Mouse (Mus musculus) mesoderm, embryonic 11.5 days (tissue): Measurements from ENCODE around the gene Gm11937.

Experiments used
- DNase-seq: peaks from one replicate; pipeline ENCODE4 v3.0.0-alpha.2; 2012; ENCODE audit warnings: low read depth, low spot score

Gene Gm11937

DNA sequence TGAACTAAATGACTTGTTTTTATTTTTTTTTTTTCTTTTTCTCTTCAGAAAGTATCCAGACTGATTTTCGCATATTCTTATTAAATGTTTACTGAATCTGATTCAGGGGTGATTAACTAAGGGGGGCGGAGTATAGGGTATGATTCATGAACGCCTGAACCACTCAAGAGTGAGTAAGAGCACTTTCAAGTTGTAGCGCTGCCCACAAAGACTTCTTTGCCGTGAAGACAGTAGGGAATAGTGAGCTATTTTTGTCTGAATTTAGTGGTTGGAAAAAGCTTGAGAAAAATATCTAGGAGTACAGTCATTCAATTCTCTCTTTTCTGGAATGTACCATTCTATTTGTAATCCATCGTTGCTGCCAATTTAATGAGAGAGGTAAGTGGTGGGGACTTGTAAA, 28.4 kb downstream of the Gm11937 start:
- no peak for DNase-seq

DNA sequence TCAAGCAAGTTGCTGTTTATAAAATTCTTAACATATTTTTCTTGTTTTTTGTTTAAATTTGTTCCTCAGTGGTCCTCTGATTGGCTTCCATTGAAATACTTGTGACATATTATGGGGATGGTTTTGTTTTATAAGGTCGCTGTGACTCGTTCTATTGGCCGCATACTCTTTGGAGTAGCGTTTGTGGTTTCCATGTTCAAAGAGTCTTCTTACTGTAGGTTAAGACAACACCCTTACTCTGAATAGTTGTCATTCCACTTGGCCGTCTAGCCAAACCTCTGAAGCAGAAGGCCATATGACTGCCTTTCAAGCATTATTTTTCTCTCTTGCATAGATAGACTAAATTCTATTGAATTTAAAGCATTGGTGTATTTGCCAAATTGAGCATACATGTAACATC, 28.9 kb downstream of the Gm11937 start:
- DNase-seq = no peak

DNA sequence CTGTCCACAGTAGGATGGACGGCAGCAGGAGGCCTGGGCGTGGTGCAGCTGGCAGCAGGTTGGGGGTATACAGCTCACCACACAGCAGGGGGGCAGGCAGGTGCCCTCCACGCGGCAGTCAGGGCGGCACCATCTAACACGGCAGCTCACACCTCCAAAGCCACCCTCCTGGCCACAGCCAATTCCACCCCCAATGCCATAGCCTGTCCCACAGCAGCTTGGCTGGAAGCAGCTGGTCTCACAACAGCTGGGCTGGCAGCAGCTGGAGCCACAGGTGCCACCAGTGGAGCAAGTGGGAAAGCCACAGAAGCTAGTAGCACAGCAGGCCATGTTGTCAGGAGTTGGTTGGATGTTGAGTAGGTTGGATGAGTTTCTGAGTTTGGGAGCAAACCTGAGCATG, 29.4 kb downstream of the Gm11937 start, which contains the start of gene Krtap1-5:
Gene Krtap1-5 (minus strand): TSS at position 381 of the 400 bp plus-strand sequence.
- no peak for DNase-seq

DNA sequence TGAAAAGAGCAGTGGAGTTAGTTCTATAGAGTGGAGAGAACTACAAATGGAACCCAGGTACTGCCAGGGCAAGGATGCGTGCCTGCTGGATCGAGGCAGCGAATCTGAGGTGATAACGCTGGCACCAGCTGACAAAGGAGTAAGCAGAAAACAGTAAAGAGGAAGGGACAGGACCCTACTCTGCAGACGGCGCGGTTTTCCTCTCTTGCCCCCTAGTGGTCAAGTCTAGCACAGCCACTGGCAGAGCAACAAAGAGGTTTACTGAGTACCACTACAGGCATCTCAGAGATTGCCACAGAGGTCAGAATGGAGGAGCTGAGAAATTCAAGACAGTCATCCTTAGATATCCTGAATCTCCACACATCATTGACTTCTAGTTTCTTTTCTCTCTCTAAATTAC, 35.9 kb downstream of the Gm11937 start:
- peak; percentile 79 for DNase-seq

DNA sequence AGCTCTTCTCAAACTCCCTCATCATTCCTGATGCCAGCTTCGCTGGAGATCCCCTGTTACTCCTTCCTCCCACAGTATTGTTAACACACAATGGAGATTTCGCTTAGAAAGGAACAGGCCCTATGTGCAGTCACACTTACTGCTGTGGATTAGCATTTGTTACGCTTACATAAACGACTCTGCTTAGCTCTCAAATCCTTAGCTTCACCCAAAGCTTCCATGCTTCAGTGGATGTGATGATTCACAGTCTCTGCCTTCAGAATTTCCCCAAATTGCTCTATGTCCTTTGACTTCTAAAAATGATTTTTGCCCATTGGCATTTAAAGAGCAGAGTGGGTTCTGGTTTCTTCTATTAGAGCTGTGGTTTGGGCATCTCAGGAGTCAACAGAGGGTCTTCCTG, 36.8 kb downstream of the Gm11937 start:
- no peak for DNase-seq

DNA sequence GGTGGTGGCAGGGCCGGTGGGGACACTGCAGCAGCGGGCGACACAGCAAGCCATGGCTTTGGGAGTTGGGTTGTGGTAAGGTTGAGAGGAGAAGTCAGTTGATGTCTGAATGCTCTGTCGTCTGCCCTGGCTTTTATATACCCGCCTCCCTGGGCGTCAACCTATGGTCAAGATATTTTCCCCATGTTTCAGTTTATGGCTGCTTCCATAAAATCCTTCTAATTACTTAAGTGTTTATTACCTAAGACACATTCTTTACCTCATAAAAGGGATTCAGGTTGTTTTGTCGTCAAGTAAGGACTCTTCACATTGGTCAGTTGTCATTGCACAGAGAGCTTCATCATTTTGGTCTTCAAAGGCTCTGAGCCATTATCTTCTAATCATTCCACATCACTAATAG, 43.5 kb downstream of the Gm11937 start, which contains the start of gene Krtap3-1:
Gene Krtap3-1 (minus strand): TSS at position 101 of the 400 bp plus-strand sequence.
- DNase-seq = no peak

DNA sequence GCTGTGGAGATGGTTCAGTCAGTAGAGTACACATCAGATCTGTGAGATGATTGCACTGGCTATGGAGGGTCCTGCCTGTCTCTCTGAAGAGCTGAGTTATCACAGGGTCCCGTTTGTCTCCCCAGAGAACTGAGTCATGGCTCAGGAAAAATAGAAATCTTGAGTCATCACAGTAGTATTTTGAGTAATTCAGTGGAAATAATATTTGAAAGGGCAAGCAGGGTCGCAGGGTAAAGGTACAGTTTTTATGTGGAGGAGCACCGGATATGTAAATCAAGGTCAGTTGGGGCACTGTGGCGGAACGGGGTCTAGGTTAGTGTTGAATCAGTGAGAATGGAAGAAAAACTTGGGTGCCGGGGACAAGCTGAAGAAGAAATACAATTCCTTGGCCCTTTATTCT, 47.4 kb downstream of the Gm11937 start:
- no peak for DNase-seq
